Mouse (Mus musculus) layer of hippocampus, adult 18-20 months (tissue): ENCODE measurements around the gene Ephb1. TPM values are rescaled to one million over a fixed set of nuclear protein-coding genes. Genes with fewer than 3 reads are reported as not detected.

Experiments used
- DNase-seq, 2 experiments: peaks; one replicate each; pipeline ENCODE4 v3.0.0; 2022; ENCODE audit warnings: low spot score in 2 of 2
- total RNA-seq, 2 experiments: library from RNA; stranded (reverse); gene quantifications; 2 replicates each; pipeline ENCODE4 v1.2.3; 2021

Gene Ephb1
- total RNA-seq, 2 experiments from 2014 or later = 22.9 to 23.8 TPM

DNA sequence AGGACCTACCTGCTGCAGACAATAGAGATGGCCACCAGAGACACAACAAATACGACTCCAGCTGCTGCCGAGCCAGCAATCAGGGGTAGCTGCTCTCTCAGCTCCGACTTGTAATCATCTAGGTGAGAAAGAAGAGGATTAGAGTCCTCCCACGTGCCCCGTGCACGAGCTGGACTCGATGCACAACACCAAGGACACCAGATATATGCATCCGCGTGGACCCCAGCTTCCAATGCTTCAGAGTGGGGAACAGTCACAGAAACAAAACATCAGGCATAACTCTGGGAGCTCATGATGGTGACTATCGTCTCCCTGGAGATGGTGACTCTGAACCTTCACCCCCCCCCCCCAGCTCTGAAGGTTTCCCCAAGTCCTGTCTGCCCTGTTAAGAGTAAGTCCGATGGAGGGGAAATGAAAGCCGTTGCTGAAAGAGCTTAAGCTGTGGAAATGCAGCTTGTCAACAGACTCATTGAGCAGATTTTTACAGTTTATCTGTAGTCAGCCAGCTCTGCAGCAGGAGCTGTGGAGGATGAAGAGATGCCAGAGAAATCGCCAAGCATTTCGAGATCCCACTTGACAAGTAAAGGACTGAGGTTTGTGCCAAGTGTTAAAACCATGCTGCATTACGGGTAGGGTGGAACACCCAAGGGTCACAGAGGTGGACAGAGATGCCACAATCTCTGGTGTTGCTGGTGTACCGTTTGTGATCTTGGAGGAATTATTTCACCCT is 357.6 kb downstream of the Ephb1 start:
- DNase-seq = no peak

DNA sequence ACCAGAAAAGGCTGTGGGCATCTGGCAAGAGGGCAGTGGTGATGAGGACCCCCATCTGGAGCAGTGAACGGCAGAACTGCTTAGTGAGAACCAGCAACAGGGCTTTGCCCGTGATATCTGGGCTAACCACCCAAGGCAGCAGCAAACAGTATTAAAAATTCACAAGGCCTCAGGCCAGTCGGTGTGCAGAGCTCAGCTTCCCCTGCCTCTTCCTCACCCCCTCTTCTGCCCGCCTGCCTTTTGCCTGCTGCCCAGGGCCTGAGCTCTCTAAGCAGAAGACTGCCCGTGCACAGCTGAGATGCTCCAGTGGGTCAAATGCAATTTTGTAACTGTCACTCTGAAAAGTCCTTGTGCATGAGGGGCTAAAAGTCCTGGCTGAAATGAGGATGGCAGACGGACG is 358.3 kb downstream of the Ephb1 start:
- no peak for DNase-seq

DNA sequence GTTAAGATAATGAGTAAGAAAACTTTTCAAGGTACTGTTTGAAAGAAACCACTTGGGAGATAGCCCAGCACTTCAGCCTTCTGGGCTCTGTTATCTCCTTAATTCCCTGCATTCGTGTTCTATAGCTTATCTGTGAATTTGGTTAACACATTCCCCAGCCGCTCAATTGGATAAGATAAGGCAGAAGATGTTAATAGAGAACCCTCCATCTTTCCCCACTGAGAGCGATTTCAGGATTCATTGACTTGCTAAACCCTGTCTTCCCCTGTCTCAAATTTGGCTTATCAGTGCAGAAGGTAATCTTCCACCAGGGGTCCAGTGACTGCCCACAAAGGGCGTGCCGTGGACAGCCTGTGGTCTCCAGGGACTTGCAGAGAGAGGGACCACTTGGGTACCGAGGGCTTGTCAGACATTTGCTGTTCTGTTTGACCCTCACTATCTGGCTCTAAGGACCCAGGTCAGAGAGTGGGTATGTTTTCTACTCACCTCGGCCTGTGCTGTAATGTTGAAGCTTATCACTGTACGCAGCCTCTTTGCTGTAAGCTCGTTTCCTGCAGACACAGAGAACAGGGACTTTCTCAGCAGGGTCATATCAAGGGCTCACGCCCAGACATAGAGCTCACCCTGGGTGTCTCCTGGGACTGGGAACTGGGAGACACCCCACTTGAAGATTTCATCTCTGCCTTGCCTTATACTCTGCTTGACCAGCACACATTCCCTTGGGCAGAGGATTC is 358.9 kb downstream of the Ephb1 start:
- DNase-seq = no peak

DNA sequence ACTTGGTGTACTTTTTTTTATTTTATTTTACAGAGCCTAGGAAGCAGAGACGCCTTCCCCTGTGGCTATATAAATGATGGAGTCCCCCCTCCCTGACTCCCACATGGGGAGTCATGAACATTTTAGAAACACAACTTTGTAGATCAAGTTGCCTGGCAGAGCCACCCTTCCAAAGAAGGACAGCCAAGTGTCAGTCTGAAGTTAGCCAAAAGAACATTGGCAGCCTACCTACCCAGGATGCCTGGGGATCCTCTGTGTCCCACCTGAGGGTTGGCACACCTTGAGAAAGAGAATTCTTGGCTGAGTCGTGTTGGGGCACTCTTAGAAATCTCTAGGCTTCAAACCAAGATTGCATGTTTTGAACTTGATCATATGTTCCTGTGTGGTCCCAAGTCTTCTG is 360.4 kb downstream of the Ephb1 start:
- DNase-seq = no peak

DNA sequence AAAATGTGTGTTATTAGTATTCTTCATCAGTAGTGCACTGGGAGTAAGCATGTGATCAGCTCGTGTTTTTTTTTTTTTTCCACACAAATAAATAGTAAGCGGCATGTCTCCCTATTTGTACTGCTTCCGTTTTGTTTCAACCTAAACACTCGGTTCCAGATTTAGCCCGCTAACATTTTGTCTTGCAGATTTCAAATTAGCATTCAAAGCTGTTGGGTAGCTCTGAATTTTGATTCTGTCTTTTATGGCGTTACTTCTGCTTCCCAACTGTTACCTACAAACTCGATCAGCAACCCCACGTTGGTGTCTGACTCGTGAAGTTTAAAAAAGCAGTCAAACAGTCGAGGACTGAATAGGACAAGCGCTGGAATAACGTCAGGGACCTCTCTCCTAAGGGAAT is 363.7 kb downstream of the Ephb1 start:
- peak in 1 of 2 experiments; percentile 56 for DNase-seq

DNA sequence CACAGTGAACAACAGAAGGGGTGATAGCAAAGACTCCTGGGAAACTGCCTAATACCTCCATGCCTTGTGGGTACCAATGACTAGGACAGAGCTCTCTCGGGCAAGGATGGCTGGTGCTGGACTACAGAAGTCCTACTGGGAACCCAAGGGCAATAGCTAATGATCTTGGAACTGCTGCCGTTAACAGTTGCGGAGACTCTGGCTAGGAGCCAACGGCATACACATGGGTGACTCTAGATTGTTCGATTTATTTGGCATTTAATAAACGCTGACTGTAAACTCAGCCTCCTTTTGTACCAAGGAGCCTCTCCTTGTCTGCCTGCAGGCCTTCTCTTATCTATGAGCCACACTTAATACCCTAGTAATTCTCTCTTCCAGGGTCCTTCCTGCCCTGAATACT is 364.5 kb downstream of the Ephb1 start:
- peak in 1 of 2 experiments; percentile 15 for DNase-seq

DNA sequence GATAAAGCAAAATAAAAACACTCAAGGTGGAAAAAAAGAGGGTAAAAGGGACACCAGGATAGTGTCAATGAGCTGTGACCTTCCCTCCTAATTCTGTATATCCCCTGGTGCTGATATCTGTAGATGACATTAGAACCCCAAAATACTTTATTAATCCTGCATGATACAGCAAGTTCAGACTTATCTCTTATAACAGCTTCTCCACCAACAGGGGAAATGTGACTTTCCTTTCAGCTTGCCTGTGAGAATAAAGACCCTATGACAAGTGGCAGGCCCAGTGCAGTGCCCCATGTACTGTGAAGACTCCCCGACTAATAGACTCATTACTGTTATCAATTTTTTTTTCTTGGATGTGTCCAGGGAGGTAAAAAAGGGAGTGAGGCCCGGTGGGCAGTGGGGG is 367.6 kb downstream of the Ephb1 start:
- DNase-seq = no peak

DNA sequence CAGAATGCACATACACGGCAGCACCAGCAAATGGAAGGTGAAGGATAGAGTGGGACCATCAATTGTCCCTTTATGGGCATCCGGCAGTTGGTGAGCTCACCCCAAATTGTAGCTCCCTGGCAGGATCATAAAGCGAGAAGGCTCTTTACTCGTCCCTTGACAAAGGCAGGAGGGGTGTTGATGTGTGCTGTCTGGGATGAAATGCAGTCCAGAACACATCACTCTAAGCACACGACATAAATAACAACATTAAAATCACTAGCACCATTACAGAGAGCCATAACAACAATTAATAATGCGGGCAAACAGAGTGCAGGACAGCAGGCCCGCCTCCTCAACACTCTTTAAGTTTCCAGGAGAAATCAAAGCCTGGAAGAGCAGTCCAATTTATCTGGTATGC is 372.1 kb downstream of the Ephb1 start:
- DNase-seq = no peak

DNA sequence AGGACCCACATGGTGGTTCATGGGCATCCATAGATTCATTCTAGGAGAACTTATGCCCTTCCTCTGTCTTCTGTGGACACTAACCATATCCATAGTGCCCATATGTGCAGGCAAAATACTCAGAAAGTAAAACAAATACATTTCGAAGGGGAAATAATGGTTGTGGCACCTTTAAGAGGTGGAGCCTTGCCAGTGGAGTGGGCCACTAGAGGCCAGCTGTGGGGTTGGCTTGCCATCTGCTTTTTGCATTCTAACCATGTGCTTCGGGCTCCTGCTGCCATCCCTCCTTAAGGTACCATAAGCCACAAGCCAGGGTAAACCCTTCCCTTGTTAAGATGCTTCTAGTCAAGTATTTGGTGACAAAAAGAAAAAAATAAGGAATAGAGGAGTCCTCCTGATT is 373.3 kb downstream of the Ephb1 start:
- DNase-seq = no peak

DNA sequence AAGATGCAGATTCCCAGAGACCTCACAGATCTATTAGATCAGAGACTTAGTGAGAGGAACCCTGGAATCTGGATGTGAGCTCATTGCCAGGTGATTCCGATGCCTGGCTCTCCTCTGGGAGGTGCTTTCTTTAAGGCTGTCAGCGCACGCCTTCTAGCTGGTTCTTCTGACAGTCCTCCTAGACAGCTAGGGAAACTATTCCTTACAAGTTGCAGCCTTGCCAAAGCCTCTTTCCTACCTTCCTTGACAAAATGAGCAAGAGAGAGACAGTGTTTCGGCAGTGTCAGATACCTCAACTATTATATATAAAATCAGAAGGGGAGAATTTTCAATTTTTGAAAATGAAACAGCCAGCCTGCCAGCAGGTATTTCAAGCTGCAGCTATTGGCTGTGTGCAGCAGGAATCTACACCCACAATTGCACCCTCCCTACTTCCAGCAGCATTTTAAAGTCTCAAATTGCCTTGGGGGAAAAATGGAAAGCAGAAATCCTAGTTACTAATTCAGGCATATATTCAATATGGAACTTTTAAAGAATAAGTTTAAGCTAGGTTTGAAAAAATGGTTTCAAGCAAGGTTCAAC is 377.5 kb downstream of the Ephb1 start:
- DNase-seq = no peak

DNA sequence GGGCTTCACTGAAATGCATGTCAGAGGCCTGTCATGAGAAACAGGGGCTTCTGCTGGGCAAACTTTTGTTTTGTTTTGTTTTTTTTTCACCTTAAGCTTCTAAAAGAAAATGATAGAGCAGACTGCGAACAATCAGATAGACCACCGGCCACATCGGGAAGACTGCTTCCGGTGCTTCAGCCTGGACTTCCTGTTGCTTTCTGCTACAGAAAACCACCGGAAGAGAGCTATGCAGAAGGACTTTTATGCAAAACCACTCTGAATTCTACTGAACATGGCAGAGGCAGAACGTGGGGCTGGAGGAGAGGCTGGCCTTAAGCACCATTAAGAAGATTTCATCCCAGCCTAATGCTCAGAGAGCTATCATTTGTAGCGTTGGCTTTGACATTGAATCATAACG is 382.2 kb downstream of the Ephb1 start:
- no peak for DNase-seq

DNA sequence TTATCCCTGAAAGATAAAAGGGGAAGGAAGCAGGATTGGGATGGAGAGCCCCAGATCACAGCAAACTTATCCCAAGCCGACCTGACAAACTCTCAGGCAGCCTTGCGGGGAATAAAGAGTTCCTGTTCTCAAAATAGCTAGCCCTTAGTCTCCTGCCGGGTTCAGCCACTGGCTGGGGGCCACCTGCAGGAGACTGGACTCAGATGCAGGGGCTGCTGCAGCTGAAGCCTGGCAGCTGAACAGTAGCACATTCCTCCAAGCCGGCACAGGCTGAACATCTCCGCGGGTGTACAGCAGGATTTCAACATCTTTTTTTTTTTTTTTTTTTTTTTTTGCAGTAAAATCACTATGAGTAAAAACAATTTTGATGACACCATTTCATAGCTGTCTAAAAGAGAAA is 382.7 kb downstream of the Ephb1 start:
- no peak for DNase-seq

DNA sequence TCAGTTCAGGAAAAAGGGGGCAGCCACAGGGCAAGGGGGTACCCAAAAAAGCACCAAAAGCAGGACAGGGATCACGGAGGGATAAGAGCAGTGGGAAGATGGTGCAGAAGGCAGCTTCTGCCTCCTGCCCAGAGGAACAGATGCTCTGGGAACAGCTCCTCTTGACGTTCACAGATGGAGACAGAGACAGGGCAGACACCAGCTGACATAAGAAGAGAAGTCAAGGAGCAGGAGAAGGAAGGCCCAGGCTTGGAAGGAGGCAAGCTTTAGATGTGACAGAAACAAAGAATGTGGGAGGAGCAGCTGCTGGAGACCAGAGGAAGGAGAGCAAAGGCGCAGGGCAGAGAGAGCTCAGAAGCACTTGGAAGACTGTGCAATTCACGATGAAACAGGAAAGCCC is 398.3 kb downstream of the Ephb1 start:
- DNase-seq = peak in 1 of 2 experiments; percentile 35

DNA sequence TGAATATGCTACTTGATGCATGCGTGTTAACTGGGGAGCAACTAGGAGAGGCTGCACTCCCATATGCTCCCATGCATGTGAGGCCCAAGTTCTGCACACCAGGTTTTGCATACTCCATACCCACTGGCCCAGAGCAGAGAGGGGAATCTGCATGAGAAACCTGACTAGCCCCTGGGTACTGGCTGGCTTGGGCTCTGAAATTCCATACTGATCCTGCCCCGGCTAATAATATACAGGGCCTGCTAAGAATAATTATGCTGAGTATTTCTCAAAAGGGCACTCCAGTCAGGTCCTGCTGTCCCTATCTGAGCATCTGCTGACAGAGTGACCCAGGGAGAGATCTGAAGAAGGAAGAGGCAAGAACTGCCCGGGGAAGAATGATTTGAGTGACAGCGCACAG is 400.0 kb downstream of the Ephb1 start:
- no peak for DNase-seq

DNA sequence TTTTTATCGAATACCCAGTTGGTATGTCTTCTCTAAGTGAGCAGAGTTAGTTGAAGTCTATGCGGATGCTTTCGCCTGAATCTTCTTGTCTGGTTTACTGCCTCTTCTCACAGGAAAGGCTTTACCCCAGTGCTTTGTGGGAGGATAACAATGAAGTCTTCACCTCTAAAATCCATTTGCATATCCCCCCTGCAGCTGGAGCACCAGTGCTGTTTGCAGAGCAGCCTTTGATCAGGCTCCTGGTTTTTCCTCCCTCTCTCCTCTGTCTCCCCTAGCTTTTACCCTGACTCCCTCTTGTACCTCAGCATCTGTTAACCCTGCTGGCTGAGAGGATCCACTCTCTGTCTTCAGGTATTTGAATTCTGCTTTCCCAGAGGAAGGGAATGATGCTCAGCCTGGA is 404.4 kb downstream of the Ephb1 start:
- DNase-seq = no peak

DNA sequence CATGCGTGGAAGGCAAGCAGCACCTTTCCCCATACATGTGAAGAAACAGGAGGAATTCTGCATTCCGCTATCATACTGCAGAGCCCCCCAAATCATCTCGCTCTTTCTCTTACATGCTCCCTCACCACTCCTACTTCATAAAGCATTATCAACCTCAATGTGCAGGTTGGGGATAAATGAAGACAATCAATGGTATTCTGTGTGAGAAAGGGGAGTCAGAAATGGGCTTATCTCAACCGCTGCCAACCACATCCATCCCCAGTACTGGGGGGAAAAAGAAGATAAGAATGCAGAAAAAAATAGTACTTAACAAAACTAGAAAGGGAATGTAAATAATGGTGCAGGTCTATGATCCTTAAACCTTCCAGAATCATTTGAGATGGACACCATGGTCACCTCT is 408.7 kb downstream of the Ephb1 start:
- no peak for DNase-seq

DNA sequence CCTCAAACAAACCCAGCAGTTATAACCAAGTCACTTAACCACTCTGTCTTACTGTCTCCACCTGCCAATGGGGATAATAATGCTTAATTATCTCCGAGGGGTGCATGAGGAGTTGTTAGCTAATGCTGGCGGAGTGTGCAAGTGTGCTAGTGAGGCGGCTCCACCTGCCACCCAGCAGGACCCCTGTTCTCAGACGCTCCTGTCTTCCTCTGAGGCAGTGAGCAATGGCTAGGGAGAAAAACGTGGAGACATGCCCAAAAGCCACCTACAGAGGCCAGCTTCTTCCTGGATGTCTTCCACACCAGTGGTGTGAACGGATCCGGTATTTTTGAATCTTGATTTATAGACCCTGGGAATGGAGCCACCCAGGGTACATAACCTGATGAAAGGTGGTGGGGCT is 409.2 kb downstream of the Ephb1 start:
- DNase-seq = no peak

DNA sequence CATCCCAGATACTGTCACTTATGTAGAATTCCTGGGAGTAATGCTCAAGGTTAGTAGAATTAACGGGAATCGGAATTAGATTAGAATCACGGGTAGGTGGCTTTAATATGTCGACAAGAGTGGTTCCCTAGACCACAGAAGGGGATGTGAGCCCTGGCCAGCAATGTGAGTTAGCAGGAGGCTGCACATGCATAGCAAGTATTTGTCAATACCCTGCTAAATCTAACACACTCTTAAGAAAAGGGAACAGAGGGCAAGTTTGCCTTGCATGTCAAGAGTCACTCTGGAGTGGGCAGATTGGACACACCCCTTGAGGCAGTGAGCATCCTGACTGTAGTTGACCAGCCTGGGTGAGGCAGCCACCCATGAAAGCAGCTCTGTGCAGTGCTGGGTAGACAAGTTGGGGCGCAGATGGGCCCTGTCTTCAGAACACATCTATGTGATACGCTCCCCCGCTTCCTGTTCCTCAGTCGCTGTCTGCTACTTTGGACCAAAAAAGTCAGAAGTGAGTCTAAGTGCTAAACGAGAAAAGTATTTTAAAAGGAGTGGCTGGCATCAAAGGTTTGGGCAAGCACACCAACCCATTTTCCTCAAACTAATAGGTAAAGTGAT is 412.3 kb downstream of the Ephb1 start:
- peak in 1 of 2 experiments; percentile 37 for DNase-seq

DNA sequence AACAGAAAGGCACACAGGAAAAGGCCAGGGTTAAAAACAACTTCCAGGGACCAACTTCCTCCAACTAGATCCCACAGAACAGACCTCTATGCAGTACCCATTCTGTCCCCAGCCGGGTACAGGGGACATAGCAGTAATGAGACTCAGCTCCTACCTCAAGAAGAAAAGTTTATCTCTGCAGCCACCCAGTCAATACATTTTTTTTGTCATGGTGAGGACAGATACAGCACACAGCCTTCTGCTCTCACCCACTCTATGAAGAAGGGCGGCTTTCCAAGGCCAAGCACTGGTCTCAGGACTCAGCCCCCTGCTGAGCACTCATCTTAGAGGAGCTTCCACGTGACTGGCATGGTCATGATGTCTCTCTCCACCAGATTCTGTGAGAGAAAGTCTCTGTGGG is 414.3 kb downstream of the Ephb1 start:
- DNase-seq = no peak

DNA sequence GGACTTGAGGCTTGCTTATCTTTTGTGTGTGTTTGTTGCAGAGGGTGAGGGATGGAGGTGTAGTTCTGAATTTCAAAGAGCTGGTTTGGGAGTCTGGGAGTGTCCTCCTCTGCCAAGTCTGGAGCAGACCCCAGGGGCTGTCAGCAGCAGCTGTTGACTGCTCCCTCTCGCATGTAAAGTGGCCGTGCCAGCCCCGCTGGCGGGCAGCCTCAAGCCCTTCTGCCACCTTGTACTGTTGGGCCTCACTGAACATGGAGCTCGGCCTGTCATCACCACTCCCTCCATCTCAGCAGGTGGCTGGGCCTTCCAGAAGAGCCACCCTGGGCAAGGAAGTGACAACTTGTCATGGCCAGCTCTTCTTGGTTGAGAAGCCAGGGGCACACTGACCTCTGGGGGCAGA is 415.5 kb downstream of the Ephb1 start:
- no peak for DNase-seq

DNA sequence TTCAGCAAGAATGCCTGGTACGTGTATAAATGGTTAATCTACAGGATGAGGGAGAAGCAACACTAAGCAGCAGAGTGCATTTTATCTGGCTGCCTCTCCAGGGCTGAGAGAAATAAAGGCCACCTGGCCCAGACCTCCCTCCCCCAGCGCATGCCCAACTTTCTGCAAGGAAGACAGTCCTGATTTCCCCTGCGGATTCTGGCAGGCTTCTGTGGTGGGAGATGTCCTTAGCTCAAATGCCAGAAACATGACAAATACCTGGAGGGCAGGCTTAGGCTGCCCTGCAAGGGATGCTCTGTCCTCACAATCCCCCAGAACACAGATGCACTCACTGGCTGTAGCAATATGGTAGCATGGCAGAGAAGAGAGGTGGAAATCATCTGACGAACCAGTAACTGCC is 416.4 kb downstream of the Ephb1 start:
- DNase-seq = peak in 1 of 2 experiments; percentile 9

DNA sequence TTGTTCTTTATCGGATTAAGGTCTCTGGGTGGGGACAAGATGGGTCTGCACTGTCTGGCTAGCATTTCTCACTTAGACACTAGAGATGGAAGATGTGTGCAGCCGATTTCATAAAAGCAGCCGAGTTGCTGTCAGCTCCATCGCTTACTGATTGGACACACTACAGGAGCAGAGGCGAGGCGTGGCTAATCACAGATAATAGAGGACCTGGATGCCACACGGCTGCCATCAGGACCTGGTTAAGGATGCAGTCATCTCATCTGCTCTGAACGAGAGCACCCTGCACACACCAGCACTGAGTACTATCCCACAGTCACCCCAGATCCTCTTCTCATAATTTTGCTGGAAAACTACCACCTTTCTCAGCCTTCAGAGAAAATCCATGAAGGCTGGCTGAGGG is 419.6 kb downstream of the Ephb1 start:
- DNase-seq = no peak
